Mouse (Mus musculus) hindbrain, embryonic 16.5 days (tissue): ENCODE results near the gene Rpl23. TPM values are rescaled to one million over a fixed set of nuclear protein-coding genes. Genes with fewer than 3 reads are reported as not detected.
"Not testable (repeated sequence)": the region's sequence is repeated elsewhere in the genome, so short reads cannot be mapped to it uniquely, and the experiment has no call there.

ENCODE experiments used
- ATAC-seq: fragments of 200-750 bp; cut with Nextera tagmentation; 2 replicates; pipeline ENCODE4 v1.8.0; 2017; ENCODE audit warnings: moderate TSS enrichment, moderate library complexity
- H3K27ac ChIP-seq: fragments of 300-500 bp; sonication (generic); 2 replicates; pipeline ENCODE4 v1.5.1; 2014; ENCODE audit warnings: low read depth, mild to moderate bottlenecking, control low read depth, low read length, moderate library complexity
- H3K27me3 ChIP-seq: fragments of 300-500 bp; sonication (generic); replicated peaks from 2 replicates; pipeline ENCODE4 v1.6.1; 2014; ENCODE audit warnings: low read length; ENCODE audit not compliant: control insufficient read depth, insufficient read depth
- H3K36me3 ChIP-seq: fragments of 300-500 bp; sonication (generic); 2 replicates; pipeline ENCODE4 v1.6.1; 2014; ENCODE audit warnings: mild to moderate bottlenecking, low read length, moderate library complexity, mixed read lengths; ENCODE audit not compliant: control insufficient read depth, insufficient read depth
- H3K4me1 ChIP-seq: fragments of 300-500 bp; sonication (generic); 2 replicates; pipeline ENCODE4 v1.6.1; 2014; ENCODE audit warnings: low read depth, low read length; ENCODE audit not compliant: control insufficient read depth, insufficient read depth
- H3K4me2 ChIP-seq: fragments of 300-500 bp; sonication (generic); 2 replicates; pipeline ENCODE4 v1.6.1; 2014; ENCODE audit warnings: mild to moderate bottlenecking, low read length, control low read depth, moderate library complexity
- H3K4me3 ChIP-seq: fragments of 300-500 bp; sonication (generic); 2 replicates; pipeline ENCODE4 v1.5.1; 2014; ENCODE audit warnings: mild to moderate bottlenecking, low read length, control low read depth, moderate library complexity
- H3K9ac ChIP-seq: fragments of 300-500 bp; sonication (generic); 2 replicates; pipeline ENCODE4 v1.6.1; 2014; ENCODE audit warnings: low read depth, mild to moderate bottlenecking, control low read depth, low read length, moderate library complexity
- H3K9me3 ChIP-seq: fragments of 300-500 bp; sonication (generic); 2 replicates; pipeline ENCODE4 v1.6.1; 2014; ENCODE audit warnings: mild to moderate bottlenecking, low read length, moderate library complexity; ENCODE audit not compliant: control insufficient read depth
- WGBS: fragments of 180-500 bp; shearing (Covaris S2); extraction: QIAGEN DNeasy Blood & Tissue Kit; methylation state at CpG from one replicate; pipeline ENCODE4 v1.1.7; 2014; 5-methylcytosine and 5-hydroxymethylcytosine counted together
- microRNA-seq: library from miRNA; unstranded; fragments of <30 nt; microRNA quantifications from one replicate; pipeline ENCODE4, GENCODE M21; 2017
- polyA plus RNA-seq: library from polyadenylated mRNA; unstranded; fragments of >200 nt; fragmentation: Nextera tagmentation; extraction: Ambion mirVana; gene quantifications from 2 replicates; pipeline ENCODE4 v1.2.1, GENCODE M21; 2015

The Rpl23 gene
- polyA plus RNA-seq, 1 experiment from 2014 or later: 252 TPM

GRCm38 (mm10) chr11:97734810-97735209, 47.4 kb downstream of the Rpl23 start:
- 85% methylated on average over 5 of the region's 5 CpGs for WGBS
- not testable (repeated sequence) for ATAC-seq, H3K4me3 ChIP-seq, H3K4me2 ChIP-seq, H3K27me3 ChIP-seq, H3K9ac ChIP-seq, H3K27ac ChIP-seq, H3K36me3 ChIP-seq, H3K9me3 ChIP-seq, H3K4me1 ChIP-seq

- ATAC-seq: no peak
- Histone ChIP-seq H3K27ac (no peak overlapping the region), H3K4me3 (no peak overlapping the region), H3K4me1 (peaks cover 2% of the 10 kb centered on the region; the same call in 1 of the 2 replicates), H3K9ac (no peak overlapping the region), H3K36me3 (peaks cover 11% of the 10 kb centered on the region), H3K27me3 (no peaks in the 10 kb centered on the region), H3K4me2 (no peak overlapping the region), H3K9me3 (no peaks in the 10 kb centered on the region)
- 53% methylated on average over 10 of the region's 10 CpGs for WGBS
Measured at GRCm38 (mm10) chr11:97733689-97734088, 48.5 kb downstream of the Rpl23 start.

GRCm38 (mm10) chr11:97728730-97729129, 53.5 kb downstream of the Rpl23 start:
- no peaks in the 10 kb centered on the region for H3K9me3 ChIP-seq
- no peak overlapping the region for H3K9ac ChIP-seq
- H3K4me2 ChIP-seq: no peak overlapping the region
- no peak for ATAC-seq
- no peaks in the 10 kb centered on the region for H3K27me3 ChIP-seq
- WGBS: 89% methylated on average over 7 of the region's 7 CpGs
- H3K4me3 ChIP-seq: no peak overlapping the region
- H3K4me1 ChIP-seq: peaks cover under 1% of the 10 kb centered on the region; the same call in 1 of the 2 replicates
- no peak overlapping the region for H3K27ac ChIP-seq
- H3K36me3 ChIP-seq: peaks cover 41% of the 10 kb centered on the region

GRCm38 (mm10) chr11:97728311-97728710, 53.9 kb downstream of the Rpl23 start:
- no peak overlapping the region for H3K4me2 ChIP-seq
- H3K4me1 ChIP-seq: no peaks in the 10 kb centered on the region
- peaks cover 42% of the 10 kb centered on the region for H3K36me3 ChIP-seq
- no peak overlapping the region for H3K27ac ChIP-seq
- H3K27me3 ChIP-seq: no peaks in the 10 kb centered on the region
- no peak for ATAC-seq
- H3K9me3 ChIP-seq: no peaks in the 10 kb centered on the region
- 90% methylated on average over 7 of the region's 7 CpGs for WGBS
- H3K9ac ChIP-seq: no peak overlapping the region
- H3K4me3 ChIP-seq: no peak overlapping the region

Small RNAs within 50 kb of the gene (microRNA-seq; reads per million reads assigned to microRNA genes)
- gene Mir8102: not detected

Other genes with a start within 250 kb of the Rpl23 start
- 8.0 and 8.9 TPM in 2 replicates for gene Srcin1, start 206.3 kb downstream of the Rpl23 start, polyA plus RNA-seq
- 1.2 and 1.4 TPM in 2 replicates for gene Epop, start 152.7 kb downstream of the Rpl23 start, polyA plus RNA-seq
- 3.1 and 3.3 TPM in 2 replicates for gene Mllt6, start 119.0 kb downstream of the Rpl23 start, polyA plus RNA-seq
- gene Cisd3, start 96.6 kb downstream of the Rpl23 start, polyA plus RNA-seq: 37.2 and 42.4 TPM in 2 replicates
- 15.4 and 19.2 TPM in 2 replicates for gene Pcgf2, start 81.9 kb downstream of the Rpl23 start, polyA plus RNA-seq
- gene Psmb3, start 79.0 kb downstream of the Rpl23 start, polyA plus RNA-seq: 422 and 438 TPM in 2 replicates
- 3.6 and 4.4 TPM in 2 replicates for gene Pip4k2b, start 37.7 kb downstream of the Rpl23 start, polyA plus RNA-seq
- 14.1 and 16.2 TPM in 2 replicates for gene Cwc25, start 15.9 kb downstream of the Rpl23 start, polyA plus RNA-seq
- 0.44 and 0.91 TPM in 2 replicates for gene 1700001P01Rik, start 6.5 kb downstream of the Rpl23 start, polyA plus RNA-seq
- 176 and 191 TPM in 2 replicates for gene Lasp1, start 16.6 kb upstream of the Rpl23 start, polyA plus RNA-seq
- gene B230217C12Rik, start 58.3 kb upstream of the Rpl23 start, polyA plus RNA-seq: 38.2 and 40.7 TPM in 2 replicates
- 0.34 and 0.43 TPM in 2 replicates for gene Fbxo47, start 101.7 kb upstream of the Rpl23 start, polyA plus RNA-seq
- 2.1 and 2.8 TPM in 2 replicates for gene Plxdc1, start 204.0 kb upstream of the Rpl23 start, polyA plus RNA-seq
- gene Arl5c, start 213.7 kb upstream of the Rpl23 start, polyA plus RNA-seq: 7.3 and 7.6 TPM in 2 replicates
- gene Cacnb1, start 240.6 kb upstream of the Rpl23 start, polyA plus RNA-seq: 59.6 and 69.0 TPM in 2 replicates
- gene Rpl19, start 244.3 kb upstream of the Rpl23 start, polyA plus RNA-seq: 578 and 612 TPM in 2 replicates